Mouse (Mus musculus) CH12.LX (cell line): ENCODE measurements around the gene Cd59a. TPM values are rescaled to one million over a fixed set of nuclear protein-coding genes. Genes with fewer than 3 reads are reported as not detected.
"Not testable (repeated sequence)": the region's sequence is repeated elsewhere in the genome, so short reads cannot be mapped to it uniquely, and the experiment has no call there.

ENCODE experiments used
- DNase-seq: peaks from one replicate; pipeline ENCODE4 v3.0.0-alpha.2; 2013; ENCODE audit errors: extremely low read depth
- H3K27ac ChIP-seq: 2 replicates; pipeline ENCODE4 v1.5.1; 2012; ENCODE audit warnings: low read depth, mild to moderate bottlenecking, control low read depth, moderate library complexity; ENCODE audit not compliant: insufficient read depth
- H3K27me3 ChIP-seq: replicated peaks from 2 replicates; pipeline ENCODE3; 2012; ENCODE audit warnings: inconsistent platforms
- H3K36me3 ChIP-seq, 2 experiments: replicated peaks in 1 of 2; 2 replicates each; pipeline versions ENCODE3 to v1.6.1; 2012; ENCODE audit warnings: inconsistent platforms in 1 of 2, low read length in 1 of 2, mild to moderate bottlenecking in 1 of 2, mixed read lengths in 1 of 2, moderate library complexity in 1 of 2; ENCODE audit not compliant: control insufficient read depth in 1 of 2, insufficient read depth in 1 of 2
- H3K4me1 ChIP-seq, 2 experiments: 2 replicates each; pipeline ENCODE4 v1.6.1; 2012; ENCODE audit warnings: inconsistent platforms in 1 of 2, moderate library complexity in 1 of 2; ENCODE audit not compliant: insufficient read depth in 2 of 2, control insufficient read depth in 1 of 2
- H3K4me2 ChIP-seq: 2 replicates; pipeline ENCODE4 v1.6.1; 2012; ENCODE audit warnings: low read depth, mild to moderate bottlenecking, control low read depth; ENCODE audit not compliant: poor library complexity, insufficient read depth, severe bottlenecking
- H3K4me3 ChIP-seq, 3 experiments: fragments of 150-350 bp in 1 of 3; sonication (generic) in 1 of 3; replicated peaks in 1 of 3; 2 replicates each; pipeline versions ENCODE3 to v1.5.1; 2011 to 2012; ENCODE audit warnings: low read depth in 2 of 3, low read length in 2 of 3, mild to moderate bottlenecking in 2 of 3, moderate library complexity in 2 of 3, control low read depth in 1 of 3, improper control_type of control experiment in 1 of 3, inconsistent platforms in 1 of 3, mixed read lengths in 1 of 3; ENCODE audit not compliant: poor library complexity in 1 of 3
- H3K79me2 ChIP-seq: replicated peaks from 2 replicates; pipeline ENCODE4 v1.6.1; 2012; ENCODE audit warnings: mild to moderate bottlenecking, moderate library complexity; ENCODE audit not compliant: control insufficient read depth, poor library complexity, insufficient read depth, severe bottlenecking; ENCODE audit errors: extremely low read depth
- H3K9ac ChIP-seq: 2 replicates; pipeline ENCODE4 v1.6.1; 2012; ENCODE audit warnings: low read depth, mild to moderate bottlenecking, control low read depth, moderate library complexity; ENCODE audit not compliant: insufficient read depth
- H3K9me3 ChIP-seq: replicated peaks from 2 replicates; pipeline ENCODE3; 2012; ENCODE audit warnings: low read length, inconsistent platforms, mixed read lengths
- HCFC1 ChIP-seq: IDR thresholded peaks from 2 replicates; pipeline ENCODE4 v1.6.1; 2012; ENCODE audit warnings: low read depth, mild to moderate bottlenecking, inconsistent platforms, low read length, improper control_type of control experiment
- dilution Hi-C: fragments of 300-500 bp; cut with MboI; formaldehyde crosslinking; loops from 2 replicates; pipeline ENCODE4 v1.14.3; 2020; ENCODE audit warnings: low sequenced_read_pairs; ENCODE audit not compliant: extremely low pct_unique_long_range_greater_than_20kb, extremely low pct_ligation_motif_present
- in situ Hi-C: fragments of 300-500 bp; cut with MboI; formaldehyde crosslinking; loops from 3 replicates; pipeline ENCODE4 v1.14.3; 2019; ENCODE audit warnings: low sequenced_read_pairs, low pct_ligation_motif_present, low pct_unique_long_range_greater_than_20kb, mixed read lengths
- polyA plus RNA-seq: library from polyadenylated mRNA; unstranded; fragments of >175 nt; gene quantifications from 2 replicates; pipeline ENCODE4 v1.2.1, GENCODE M21; 2012; ENCODE audit warnings: low read depth; ENCODE audit not compliant: insufficient read length
- total RNA-seq, 2 experiments: library from RNA; depleted of rRNA; stranded (reverse); fragments of 300-350 nt in 1 of 2; fragments of >200 nt in 1 of 2; gene quantifications; 2 replicates each; pipeline ENCODE4 v1.2.3; 2012 to 2014

Gene Cd59a
- total and polyA plus RNA-seq, 3 experiments, result 4.5 to 6.6 (median 4.8) TPM

DNA sequence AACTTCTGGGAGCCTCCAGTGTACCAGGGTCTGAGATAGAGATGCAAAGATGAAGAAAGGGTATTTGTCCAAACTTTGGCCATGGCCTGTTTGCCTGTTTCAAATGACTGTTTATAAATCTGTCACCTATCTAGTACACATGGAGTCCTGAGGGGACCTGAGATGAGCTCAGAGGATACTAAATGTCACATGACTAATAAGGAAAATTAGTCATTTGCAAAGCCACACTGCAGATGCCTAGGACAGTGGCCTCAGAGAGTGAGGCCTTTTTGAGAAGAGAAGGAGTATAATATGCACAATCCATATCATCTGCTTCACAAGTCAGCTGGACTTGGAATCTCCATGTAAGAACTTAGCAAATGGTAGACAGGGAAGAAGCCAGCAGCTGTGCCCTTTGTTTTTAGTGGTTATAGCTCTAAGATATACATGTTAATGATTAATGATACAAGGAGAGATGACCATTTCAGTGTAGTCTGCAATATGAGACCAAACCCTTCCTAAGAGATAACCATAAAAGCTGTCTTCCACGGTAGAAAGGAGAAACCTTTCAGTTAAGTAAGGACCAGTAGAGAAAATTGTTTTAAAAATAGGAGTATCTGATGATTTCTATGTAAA, 14.1 kb upstream of the Cd59a start:
- H3K9ac ChIP-seq, dilution Hi-C loops, H3K4me3 ChIP-seq, DNase-seq, H3K36me3 ChIP-seq, in situ Hi-C loops, H3K79me2 ChIP-seq, H3K27me3 ChIP-seq, H3K4me2 ChIP-seq, H3K4me1 ChIP-seq, H3K9me3 ChIP-seq, H3K27ac ChIP-seq: not testable (repeated sequence)

DNA sequence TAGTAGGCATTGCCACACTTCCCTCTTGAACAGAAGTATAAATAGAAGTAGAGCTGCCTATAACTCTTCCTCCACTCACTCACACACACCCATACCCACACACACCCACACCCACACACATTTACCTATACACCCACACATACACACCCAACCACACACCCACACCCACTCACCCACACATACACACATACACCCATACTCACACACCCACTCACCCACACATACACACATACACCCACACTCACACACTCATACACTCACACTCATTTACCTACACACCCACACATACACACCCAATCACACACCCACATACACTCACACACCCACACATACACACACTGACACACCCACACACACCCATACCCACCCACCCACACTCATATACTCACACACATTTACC, 13.1 kb upstream of the Cd59a start:
- Histone ChIP-seq H3K79me2 (no peaks in the 10 kb centered on the region), H3K4me1 (peaks cover 0 to 5% of the 10 kb centered on the region in 2 experiments; a peak in 1 of 4 replicates), H3K27ac (no peak overlapping the region), H3K36me3 (no peaks in the 10 kb centered on the region), H3K4me2 (no peak overlapping the region), H3K27me3 (no peaks in the 10 kb centered on the region), H3K4me3 (no peak overlapping the region)
- DNase-seq, result no peak
- in situ Hi-C loops, result no loop called here
- dilution Hi-C loops, result no loop called here
- no peak for TF ChIP-seq HCFC1
- TF ChIP-seq, all 38 proteins: peak for 0
- no peaks in the 10 kb centered on the region for H3K9me3 ChIP-seq
- H3K9ac ChIP-seq, result no peak overlapping the region

DNA sequence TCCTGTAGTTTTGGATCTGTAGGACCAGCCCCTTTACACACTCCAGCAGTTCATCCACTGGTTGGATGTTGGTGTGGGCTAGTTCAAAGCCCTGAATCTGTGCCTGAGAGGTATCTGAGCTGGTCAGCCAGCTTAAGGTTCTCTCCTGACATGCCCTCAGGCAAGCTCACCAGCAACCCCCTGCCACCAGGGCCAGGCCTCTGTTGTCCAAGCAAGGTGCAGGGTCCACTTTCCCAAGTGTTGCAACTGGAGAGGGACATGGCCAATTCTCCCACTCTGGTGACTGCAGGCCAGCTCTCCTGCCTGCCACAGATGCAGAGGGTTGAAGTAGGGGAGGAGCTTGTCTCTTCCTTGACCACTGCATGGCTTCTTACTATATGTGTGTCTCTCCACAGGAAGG, 11.6 kb upstream of the Cd59a start:
- H3K9ac ChIP-seq, H3K27ac ChIP-seq, H3K4me2 ChIP-seq, H3K9me3 ChIP-seq, in situ Hi-C loops, DNase-seq, dilution Hi-C loops, H3K79me2 ChIP-seq, H3K36me3 ChIP-seq, H3K27me3 ChIP-seq, H3K4me1 ChIP-seq, H3K4me3 ChIP-seq: not testable (repeated sequence)

DNA sequence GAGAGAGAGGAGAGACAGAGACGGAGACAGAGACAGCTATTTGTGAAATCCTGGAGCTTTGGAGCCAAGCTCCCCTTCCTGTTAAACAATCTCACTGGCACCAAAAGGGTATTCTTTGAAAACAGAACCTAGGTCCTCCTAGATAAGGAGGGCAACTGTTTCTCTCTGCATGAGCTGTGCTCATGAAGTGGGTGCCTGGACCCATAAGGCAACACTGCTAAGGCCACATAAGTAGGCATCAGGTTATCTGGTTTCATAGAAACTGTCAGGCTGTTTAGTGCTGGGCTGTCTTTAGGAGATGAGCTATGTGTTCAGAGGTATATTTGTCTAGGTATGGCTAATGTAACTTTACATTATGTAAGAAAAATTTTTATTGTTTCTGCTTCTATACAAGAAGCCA, 8.0 kb upstream of the Cd59a start:
- H3K27ac ChIP-seq, DNase-seq, H3K9ac ChIP-seq, H3K4me3 ChIP-seq, H3K27me3 ChIP-seq, dilution Hi-C loops, H3K9me3 ChIP-seq, in situ Hi-C loops, H3K36me3 ChIP-seq, H3K79me2 ChIP-seq, H3K4me2 ChIP-seq, H3K4me1 ChIP-seq: not testable (repeated sequence)
